Mouse (Mus musculus) brain, embryonic 14.5 days (tissue): ENCODE results near the gene Acot6. TPM values are rescaled to one million over a fixed set of nuclear protein-coding genes. Genes with fewer than 3 reads are reported as not detected.

ENCODE experiments used
- DNase-seq: peaks from one replicate; pipeline ENCODE4 v3.0.0-alpha.2; 2011; ENCODE audit warnings: low read depth
- CTCF ChIP-seq: fragments of 200-500 bp; IDR thresholded peaks from 2 replicates; pipeline ENCODE4 v1.5.1; 2012; ENCODE audit warnings: inconsistent platforms, mild to moderate bottlenecking, moderate library complexity, borderline replicate concordance; ENCODE audit not compliant: insufficient read depth, insufficient read length; ENCODE audit errors: extremely low read depth
- POLR2A ChIP-seq: fragments of 200-500 bp; IDR thresholded peaks from 2 replicates; pipeline ENCODE4 v1.6.1; 2012; ENCODE audit warnings: mild to moderate bottlenecking, inconsistent platforms, borderline replicate concordance; ENCODE audit not compliant: poor library complexity, insufficient read depth, insufficient read length, severe bottlenecking; ENCODE audit errors: extremely low read depth
- polyA plus RNA-seq: library from polyadenylated mRNA; depleted of rRNA; stranded (reverse); fragments of >200 nt; gene quantifications from 2 replicates; pipeline ENCODE4 v1.2.3, GENCODE M21; 2012

Acot6 gene
- polyA plus RNA-seq, 1 experiment = 3.0 TPM

GRCm38 (mm10) chr12:84107692-84108091 lies 7.2 kb downstream of the Acot6 start:
- TF ChIP-seq CTCF = no peak
- no peak for TF ChIP-seq POLR2A
- DNase-seq = no peak

- no peak for DNase-seq
- TF ChIP-seq POLR2A = no peak
- TF ChIP-seq CTCF = no peak
Observed at GRCm38 (mm10) chr12:84109924-84110323, 9.5 kb downstream of the Acot6 start.

- no peak for DNase-seq
- no peak for TF ChIP-seq POLR2A
- TF ChIP-seq CTCF = no peak
Observed at GRCm38 (mm10) chr12:84110814-84111213, 10.4 kb downstream of the Acot6 start.

GRCm38 (mm10) chr12:84113676-84114075 lies 13.2 kb downstream of the Acot6 start:
- no peak for DNase-seq
- TF ChIP-seq POLR2A = no peak

DNA sequence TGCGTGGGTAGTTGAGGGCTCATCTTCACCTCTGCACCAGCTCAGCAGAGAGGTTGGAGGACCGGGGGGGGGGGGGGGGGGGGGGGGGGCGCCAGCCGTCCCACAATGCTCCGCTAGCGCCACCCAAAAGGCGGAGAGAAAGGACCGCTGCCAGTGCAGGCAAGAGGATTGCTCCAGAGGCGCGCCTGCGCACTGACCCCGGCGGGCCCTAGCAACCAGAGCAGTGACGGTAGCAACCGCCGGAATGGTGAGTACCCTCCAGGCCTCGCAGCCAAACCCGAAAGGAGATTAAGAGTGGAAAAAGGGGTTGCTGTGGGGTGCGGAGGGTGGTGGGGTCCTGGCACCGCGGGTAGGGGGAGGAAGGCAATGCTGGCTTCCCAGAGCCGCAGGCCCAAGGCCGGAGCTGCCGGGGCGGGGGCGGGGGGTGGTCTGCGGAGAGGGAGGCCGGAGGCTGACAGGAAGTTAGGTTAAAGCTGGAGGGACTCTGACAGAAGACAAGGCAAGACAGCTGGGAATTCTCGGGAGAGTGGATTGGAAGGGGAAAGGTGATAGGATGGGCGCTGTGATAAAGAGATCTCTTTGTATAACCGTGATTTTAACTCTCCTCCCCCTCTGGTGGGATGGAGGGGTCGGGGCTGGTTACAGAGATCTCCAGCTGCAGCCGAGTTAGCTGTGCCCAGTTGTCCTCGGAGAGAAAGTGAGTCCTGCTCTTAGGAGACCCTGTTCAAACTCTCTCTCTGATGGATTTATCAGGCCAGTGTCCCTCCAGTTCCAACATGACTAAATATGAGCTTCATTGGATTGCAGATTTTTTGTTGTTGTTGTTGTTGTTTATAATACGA lies 13.9 kb downstream of the Acot6 start, which contains the start of gene Dnal1:
Dnal1 (plus strand) TSS at position 214 of the 842 bp plus-strand sequence.
- DNase-seq = peak; percentile 97
- TF ChIP-seq POLR2A = 0 out of 2 replicates have a peak, but pooled peaks have one; percentile 10
- no peak for TF ChIP-seq CTCF

DNA sequence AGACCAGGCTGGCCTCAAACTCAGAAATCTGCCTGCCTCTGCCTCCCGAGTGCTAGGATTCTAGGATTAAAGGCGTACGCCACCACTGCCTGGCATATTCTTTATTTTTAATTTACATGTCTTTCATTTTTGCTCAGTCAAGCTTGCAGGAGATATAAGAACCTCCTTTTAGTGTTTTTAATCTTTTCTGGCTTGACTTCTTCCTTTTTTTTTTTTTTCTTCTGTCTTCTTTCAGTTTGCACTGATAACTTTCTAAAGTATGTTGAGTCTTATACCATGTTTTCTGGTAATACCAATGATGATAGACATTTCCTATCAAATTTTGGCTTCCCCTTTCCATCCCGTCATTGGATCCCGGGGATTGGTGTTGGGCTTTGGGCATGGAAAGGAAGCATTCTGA lies 19.1 kb downstream of the Acot6 start:
- no peak for DNase-seq
- TF ChIP-seq POLR2A (no peak), CTCF (no peak)

GRCm38 (mm10) chr12:84125892-84126291 lies 25.4 kb downstream of the Acot6 start:
- no peak for DNase-seq

GRCm38 (mm10) chr12:84126899-84127298 lies 26.4 kb downstream of the Acot6 start:
- TF ChIP-seq CTCF (no peak), POLR2A (no peak)

More at GRCm38 (mm10) chr12:84125892-84126291, 25.4 kb downstream of the Acot6 start:
- TF ChIP-seq CTCF (no peak), POLR2A (no peak)

GRCm38 (mm10) chr12:84128576-84128975 lies 28.1 kb downstream of the Acot6 start:
- TF ChIP-seq CTCF (no peak), POLR2A (no peak)

More at GRCm38 (mm10) chr12:84126899-84127298, 26.4 kb downstream of the Acot6 start:
- no peak for DNase-seq

GRCm38 (mm10) chr12:84129931-84130330 lies 29.5 kb downstream of the Acot6 start:
- DNase-seq = no peak
- TF ChIP-seq CTCF (no peak), POLR2A (no peak)

More at GRCm38 (mm10) chr12:84128576-84128975, 28.1 kb downstream of the Acot6 start:
- no peak for DNase-seq

- TF ChIP-seq POLR2A = no peak
- peak; percentile 55; the same call in 1 of the 2 replicates for TF ChIP-seq CTCF
- DNase-seq = peak; percentile 15
Observed at GRCm38 (mm10) chr12:84132265-84132664, 31.8 kb downstream of the Acot6 start.

- no peak for DNase-seq
- TF ChIP-seq CTCF (no peak), POLR2A (no peak)
Observed at GRCm38 (mm10) chr12:84137131-84137530, 36.7 kb downstream of the Acot6 start.
